Mouse (Mus musculus) liver, embryonic 12.5 days (tissue): ENCODE data around the gene Klhl25. TPM values are rescaled to one million over a fixed set of nuclear protein-coding genes. Genes with fewer than 3 reads are reported as not detected.
"Not testable (repeated sequence)": the region's sequence is repeated elsewhere in the genome, so short reads cannot be mapped to it uniquely, and the experiment has no call there.

Experiments
- ATAC-seq: fragments of 200-750 bp; cut with Nextera tagmentation; 2 replicates; pipeline ENCODE4 v1.8.0; 2017; ENCODE audit warnings: moderate number of reproducible peaks, mild to moderate bottlenecking, moderate library complexity
- H3K27ac ChIP-seq: fragments of 300-500 bp; sonication (generic); 2 replicates; pipeline ENCODE4 v1.5.1; 2016; ENCODE audit warnings: mild to moderate bottlenecking
- H3K27me3 ChIP-seq: fragments of 300-500 bp; sonication (generic); replicated peaks from 2 replicates; pipeline ENCODE4 v1.6.1; 2016; ENCODE audit warnings: mild to moderate bottlenecking, moderate library complexity
- H3K36me3 ChIP-seq: fragments of 300-500 bp; sonication (generic); 2 replicates; pipeline ENCODE4 v1.6.1; 2016; ENCODE audit warnings: mild to moderate bottlenecking, moderate library complexity
- H3K4me1 ChIP-seq: fragments of 300-500 bp; sonication (generic); 2 replicates; pipeline ENCODE4 v1.6.1; 2016
- H3K4me2 ChIP-seq: fragments of 300-500 bp; sonication (generic); 2 replicates; pipeline ENCODE4 v1.6.1; 2016; ENCODE audit warnings: mild to moderate bottlenecking, moderate library complexity
- H3K4me3 ChIP-seq: fragments of 300-500 bp; sonication (generic); 2 replicates; pipeline ENCODE4 v1.5.1; 2016; ENCODE audit warnings: mild to moderate bottlenecking, moderate library complexity
- H3K9ac ChIP-seq: fragments of 300-500 bp; sonication (generic); 2 replicates; pipeline ENCODE4 v1.6.1; 2016; ENCODE audit warnings: mild to moderate bottlenecking, moderate library complexity
- H3K9me3 ChIP-seq: fragments of 300-500 bp; sonication (generic); replicated peaks from 2 replicates; pipeline ENCODE4 v1.6.1; 2016; ENCODE audit warnings: mild to moderate bottlenecking, moderate library complexity
- WGBS: fragments of 180-500 bp; shearing (Covaris S2); methylation state at CpG from one replicate; pipeline ENCODE4 v1.1.7; 2016; ENCODE audit not compliant: insufficient replicate concordance; 5-methylcytosine and 5-hydroxymethylcytosine counted together
- polyA plus RNA-seq: library from polyadenylated mRNA; unstranded; fragments of >200 nt; fragmentation: Nextera tagmentation; extraction: Ambion mirVana; gene quantifications from 2 replicates; pipeline ENCODE4 v1.2.1, GENCODE M21; 2016

Klhl25 gene
- polyA plus RNA-seq, 1 experiment from 2014 or later, result 12.2 TPM

- not testable (repeated sequence) for H3K9ac ChIP-seq, ATAC-seq, H3K4me2 ChIP-seq, H3K4me3 ChIP-seq, H3K9me3 ChIP-seq, H3K27me3 ChIP-seq
- H3K36me3 ChIP-seq, result peaks cover 55% of the 10 kb centered on the region
- whole genome bisulfite sequencing, result 73% methylated on average over 6 of the region's 6 CpGs
- peak overlapping the region; percentile 78 for H3K27ac ChIP-seq
- H3K4me1 ChIP-seq, result peaks cover 52% of the 10 kb centered on the region
These were observed 14.3 kb downstream of the Klhl25 start for GRCm38 (mm10) chr7:75862427-75862781.

- not testable (repeated sequence) for H3K9me3 ChIP-seq, H3K4me3 ChIP-seq, H3K27me3 ChIP-seq
- ATAC-seq, result peak; percentile 96
- 66% methylated on average over 5 of the region's 5 CpGs for WGBS
- peaks cover 62% of the 10 kb centered on the region for H3K36me3 ChIP-seq
- peak overlapping the region; percentile 38 for H3K4me2 ChIP-seq
- peaks cover 57% of the 10 kb centered on the region for H3K4me1 ChIP-seq
- peak overlapping the region; percentile 28 for H3K9ac ChIP-seq
- peak overlapping the region; percentile 78 for H3K27ac ChIP-seq
These were observed 15.3 kb downstream of the Klhl25 start for GRCm38 (mm10) chr7:75863248-75863911.

GRCm38 (mm10) chr7:75865026-75865425 is 16.9 kb downstream of the Klhl25 start:
- no peak for ATAC-seq
- Histone ChIP-seq H3K4me1 (peaks cover 51% of the 10 kb centered on the region), H3K9me3 (peaks cover 7% of the 10 kb centered on the region; the same call in 1 of the 2 replicates), H3K27ac (no peak overlapping the region), H3K4me2 (no peak overlapping the region), H3K27me3 (no peaks in the 10 kb centered on the region), H3K9ac (no peak overlapping the region), H3K36me3 (peaks cover 68% of the 10 kb centered on the region), H3K4me3 (no peak overlapping the region)
- WGBS, result 98% methylated on average over 6 of the region's 6 CpGs

GRCm38 (mm10) chr7:75866557-75866956 is 18.4 kb downstream of the Klhl25 start:
- no peak overlapping the region for H3K4me2 ChIP-seq
- H3K27ac ChIP-seq, result 0 out of 2 replicates have a peak overlapping the region, but pooled peaks have one; percentile 33
- 82% methylated on average over 13 of the region's 13 CpGs for WGBS
- H3K36me3 ChIP-seq, result peaks cover 79% of the 10 kb centered on the region
- H3K9ac ChIP-seq, result no peak overlapping the region
- H3K4me3 ChIP-seq, result no peak overlapping the region
- no peaks in the 10 kb centered on the region for H3K27me3 ChIP-seq
- ATAC-seq, result no peak
- H3K4me1 ChIP-seq, result peaks cover 51% of the 10 kb centered on the region
- peaks cover 7% of the 10 kb centered on the region; the same call in 1 of the 2 replicates for H3K9me3 ChIP-seq

GRCm38 (mm10) chr7:75868687-75869086 is 20.6 kb downstream of the Klhl25 start:
- Histone ChIP-seq H3K9me3 (peaks cover 7% of the 10 kb centered on the region; the same call in 1 of the 2 replicates), H3K27me3 (no peaks in the 10 kb centered on the region), H3K4me3 (no peak overlapping the region), H3K36me3 (peaks cover 97% of the 10 kb centered on the region), H3K9ac (no peak overlapping the region), H3K27ac (no peak overlapping the region), H3K4me1 (peaks cover 30% of the 10 kb centered on the region), H3K4me2 (no peak overlapping the region)
- WGBS, result 80% methylated on average over 2 of the region's 2 CpGs
- no peak for ATAC-seq

GRCm38 (mm10) chr7:75870551-75870950 is 22.4 kb downstream of the Klhl25 start:
- no peak for ATAC-seq
- H3K9me3 ChIP-seq, result no peaks in the 10 kb centered on the region
- peaks cover 16% of the 10 kb centered on the region; the same call in 1 of the 2 replicates for H3K4me1 ChIP-seq
- no peak overlapping the region for H3K4me2 ChIP-seq
- 84% methylated on average over 9 of the region's 9 CpGs for WGBS
- no peaks in the 10 kb centered on the region for H3K27me3 ChIP-seq
- no peak overlapping the region for H3K4me3 ChIP-seq
- no peak overlapping the region for H3K27ac ChIP-seq
- peaks cover 93% of the 10 kb centered on the region for H3K36me3 ChIP-seq
- H3K9ac ChIP-seq, result no peak overlapping the region

GRCm38 (mm10) chr7:75872255-75872654 is 24.1 kb downstream of the Klhl25 start:
- Histone ChIP-seq H3K4me3 (no peak overlapping the region), H3K9ac (no peak overlapping the region), H3K4me1 (peaks cover 16% of the 10 kb centered on the region; the same call in 1 of the 2 replicates), H3K27ac (peak overlapping the region; percentile 37; the same call in 1 of the 2 replicates), H3K36me3 (peaks cover 76% of the 10 kb centered on the region), H3K4me2 (no peak overlapping the region), H3K27me3 (no peaks in the 10 kb centered on the region), H3K9me3 (no peaks in the 10 kb centered on the region)
- WGBS, result 46% methylated on average over 5 of the region's 5 CpGs
- no peak for ATAC-seq

- no peaks in the 10 kb centered on the region for H3K27me3 ChIP-seq
These were observed 24.6 kb downstream of the Klhl25 start for GRCm38 (mm10) chr7:75872697-75873096.

GRCm38 (mm10) chr7:75873216-75873615 is 25.1 kb downstream of the Klhl25 start:
- Histone ChIP-seq H3K27ac (no peak overlapping the region), H3K36me3 (peaks cover 66% of the 10 kb centered on the region)
- no peak for ATAC-seq

More at GRCm38 (mm10) chr7:75872697-75873096, 24.6 kb downstream of the Klhl25 start:
- peak overlapping the region; percentile 37; the same call in 1 of the 2 replicates for H3K27ac ChIP-seq
- no peak overlapping the region for H3K4me3 ChIP-seq
- H3K4me1 ChIP-seq, result peaks cover 16% of the 10 kb centered on the region; the same call in 1 of the 2 replicates
- H3K9ac ChIP-seq, result no peak overlapping the region
- H3K4me2 ChIP-seq, result no peak overlapping the region
- no peaks in the 10 kb centered on the region for H3K9me3 ChIP-seq
- 82% methylated on average over 8 of the region's 8 CpGs for WGBS
- peaks cover 71% of the 10 kb centered on the region for H3K36me3 ChIP-seq
- no peak for ATAC-seq

GRCm38 (mm10) chr7:75873746-75874145 is 25.6 kb downstream of the Klhl25 start:
- Histone ChIP-seq H3K27ac (no peak overlapping the region), H3K27me3 (no peaks in the 10 kb centered on the region), H3K4me1 (0 out of 2 replicates have a peak, but pooled peaks cover 7% of the 10 kb centered on the region), H3K36me3 (peaks cover 61% of the 10 kb centered on the region), H3K4me3 (no peak overlapping the region), H3K4me2 (no peak overlapping the region), H3K9ac (no peak overlapping the region), H3K9me3 (no peaks in the 10 kb centered on the region)
- no peak for ATAC-seq
- 83% methylated on average over 7 of the region's 7 CpGs for WGBS

More at GRCm38 (mm10) chr7:75873216-75873615, 25.1 kb downstream of the Klhl25 start:
- WGBS, result 64% methylated on average over 3 of the region's 3 CpGs
- H3K4me1 ChIP-seq, result 0 out of 2 replicates have a peak, but pooled peaks cover 12% of the 10 kb centered on the region
- no peak overlapping the region for H3K9ac ChIP-seq
- H3K4me2 ChIP-seq, result no peak overlapping the region
- no peaks in the 10 kb centered on the region for H3K27me3 ChIP-seq
- no peak overlapping the region for H3K4me3 ChIP-seq
- no peaks in the 10 kb centered on the region for H3K9me3 ChIP-seq

- WGBS, result 66% methylated on average over 2 of the region's 2 CpGs
- H3K4me1 ChIP-seq, result not testable (repeated sequence)
These were observed 31.3 kb downstream of the Klhl25 start for GRCm38 (mm10) chr7:75879436-75879835.

GRCm38 (mm10) chr7:75880236-75880635 is 32.1 kb downstream of the Klhl25 start:
- Histone ChIP-seq H3K9me3 (no peaks in the 10 kb centered on the region), H3K4me3 (no peak overlapping the region), H3K36me3 (no peaks in the 10 kb centered on the region), H3K9ac (no peak overlapping the region), H3K4me1 (peaks cover 6% of the 10 kb centered on the region), H3K4me2 (no peak overlapping the region), H3K27ac (no peak overlapping the region), H3K27me3 (no peaks in the 10 kb centered on the region)
- ATAC-seq, result no peak
- WGBS, result 61% methylated on average over 8 of the region's 8 CpGs

More at GRCm38 (mm10) chr7:75879436-75879835, 31.3 kb downstream of the Klhl25 start:
- not testable (repeated sequence) for H3K27me3 ChIP-seq, H3K36me3 ChIP-seq, H3K27ac ChIP-seq, H3K4me2 ChIP-seq, H3K9me3 ChIP-seq, H3K4me3 ChIP-seq, H3K9ac ChIP-seq, ATAC-seq
